Comparison of ENCODE assay signal across 8 mouse cellular contexts in the genomic region with DNA sequence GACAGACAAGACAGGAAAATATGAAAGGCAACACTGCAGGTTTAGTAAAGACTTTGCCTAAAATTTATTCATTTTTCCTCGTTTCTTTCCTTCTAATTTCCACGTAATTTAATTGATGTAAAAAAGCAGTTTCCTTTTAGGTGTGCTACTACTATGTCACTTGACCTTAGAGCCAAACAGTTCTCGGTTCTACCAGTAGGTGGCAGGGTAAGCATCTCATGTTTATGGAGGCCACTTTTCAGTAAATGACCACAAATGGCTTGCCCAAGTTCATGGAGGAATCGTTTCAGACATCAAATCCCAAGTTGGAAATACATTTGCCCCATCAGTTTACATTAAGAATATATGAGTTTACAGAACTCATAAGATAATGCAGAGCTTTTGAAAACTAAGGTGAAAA.
DNase-seq lines count a peak whose midpoint lies in the region; ATAC-seq and TF ChIP-seq lines count a peak whose summit lies in the region.

No protein-coding gene starts in this region.

- no peak for ATAC-seq in lung, postnatal 0 days

- no peak overlapping the region for H3K4me2 ChIP-seq in lung, postnatal 0 days (replicated peaks; ENCODE audit: low read depth, low read length)

- no peak overlapping the region for H3K4me3 ChIP-seq in heart, embryonic 10.5 days
- no peak overlapping the region for H3K4me3 ChIP-seq in lung, postnatal 0 days (ENCODE audit: low read depth, low read length)

- intact Hi-C loops in heart, postnatal 36 days (cut with DNase I): loop anchor here (2.0 to 10.0 kb wide), 3 partner anchors 340 to 1238 kb away; no protein-coding TSS in a partner anchor

- no peaks in the 10 kb centered on the region for H3K4me1 ChIP-seq in heart, embryonic 10.5 days
- no peaks in the 10 kb centered on the region for H3K4me1 ChIP-seq in lung, postnatal 0 days (ENCODE audit: insufficient read depth, low read depth, low read length)

- no peak overlapping the region for H3K27ac ChIP-seq in heart, embryonic 10.5 days
- H3K27ac ChIP-seq in lung, postnatal 0 days (ENCODE audit: low read length): no peak overlapping the region

- H3K9ac ChIP-seq in lung, postnatal 0 days (replicated peaks; ENCODE audit: low read depth): no peak overlapping the region

- no peak for TF ChIP-seq EP300 in lung, postnatal 0 days (IDR thresholded peaks at IDR 0.05)

- no peaks in the 10 kb centered on the region; the same call in 1 of the 2 replicates for H3K9me3 ChIP-seq in heart, embryonic 10.5 days
- no peaks in the 10 kb centered on the region for H3K9me3 ChIP-seq in lung, postnatal 0 days (ENCODE audit: low read length)

- no peaks in the 10 kb centered on the region for H3K27me3 ChIP-seq in heart, embryonic 10.5 days (ENCODE audit: insufficient read depth, poor library complexity, severe bottlenecking)
- H3K27me3 ChIP-seq in lung, postnatal 0 days (replicated peaks; ENCODE audit: insufficient read depth, low read length): no peaks in the 10 kb centered on the region

- H3K36me3 ChIP-seq in heart, embryonic 10.5 days: no peaks in the 10 kb centered on the region
- H3K36me3 ChIP-seq in lung, postnatal 0 days (ENCODE audit: insufficient read depth, low read length): no peaks in the 10 kb centered on the region

- peak; percentile 71 for DNase-seq in heart, adult 11 months
- DNase-seq in heart, embryonic 10.5 days (ENCODE audit: low spot score): no peak
- peak; percentile 46 for DNase-seq in urinary bladder, postnatal 14 days (ENCODE audit: low spot score)
- no peak for DNase-seq in urinary bladder, adult 2 months (ENCODE audit: low spot score)
- DNase-seq in cerebellum, adult 8-10 months: peak; percentile 75
- peak; percentile 31 to 53 for DNase-seq in heart, postnatal 36 days
- DNase-seq in lung, postnatal 0 days (ENCODE audit: low spot score): no peak
- DNase-seq in yolk sac, embryonic 10.5 days (ENCODE audit: low spot score): peak; percentile 18

- 47% methylated on average over 4 of the region's 4 CpGs for WGBS in heart, embryonic 10.5 days
- 39% methylated on average over 4 of the region's 4 CpGs for WGBS in lung, postnatal 0 days

- peak; percentile 71 for TF ChIP-seq CTCF in lung, postnatal 0 days (IDR thresholded peaks at IDR 0.05)

Comparison
In these comparisons a context has a peak if more than half of its experiments do, and no peak if none do; other contexts are left out.
1. DNase-seq: peak in heart, adult 11 months (single experiment), urinary bladder, postnatal 14 days (single experiment), cerebellum, adult 8-10 months (single experiment), heart, postnatal 36 days (2 of 2) and yolk sac, embryonic 10.5 days (single experiment); none in heart, embryonic 10.5 days (single experiment), urinary bladder, adult 2 months (single experiment) and lung, postnatal 0 days (single experiment).